Comparison of ENCODE assay signal across 9 mouse cellular contexts in genomic region chr14:14832520-14833240, GRCm38 (mm10). TPM values are rescaled to one million over a fixed set of nuclear protein-coding genes. Genes with fewer than 3 reads are reported as not detected.
DNase-seq lines count a peak whose midpoint lies in the region; ATAC-seq and TF ChIP-seq lines count a peak whose summit lies in the region.
"Had no signal": no experiment of that assay in that cellular context is flagged by ENCODE, and none has a peak within 500 bp of the region (broad histone marks: within the 10 kb centered on the region; RNA-seq: fewer than 3 reads in every experiment).

No protein-coding gene starts in this region.

- ATAC-seq in intestine, embryonic 14.5 days (replicated peaks; ENCODE audit: low FRiP score, low TSS enrichment, low read depth), result 0 out of 2 replicates have a peak, but pooled peaks have one; percentile 58
- ATAC-seq in intestine, postnatal 0 days, result no peak
- no peak for ATAC-seq in heart, embryonic 14.5 days (ENCODE audit: insufficient number of reproducible peaks, insufficient read depth, low FRiP score, low read depth)
- ATAC-seq in liver, embryonic 12.5 days, result no peak

- H3K27me3 ChIP-seq in intestine, embryonic 14.5 days (replicated peaks; ENCODE audit: control insufficient read depth, insufficient read depth, low read length), result no peaks in the 10 kb centered on the region
- no peaks in the 10 kb centered on the region for H3K27me3 ChIP-seq in intestine, postnatal 0 days (replicated peaks; ENCODE audit: control insufficient read depth, insufficient read depth, low read length)
- H3K27me3 ChIP-seq in heart, embryonic 14.5 days (ENCODE audit: control insufficient read depth, insufficient read depth, low read length), result no peaks in the 10 kb centered on the region
- no peaks in the 10 kb centered on the region for H3K27me3 ChIP-seq in liver, embryonic 12.5 days (replicated peaks)

- TF ChIP-seq CTCF in intestine, postnatal 0 days (IDR thresholded peaks at IDR 0.05; ENCODE audit: low read depth), result no peak

- H3K4me1 ChIP-seq in intestine, embryonic 14.5 days (replicated peaks; ENCODE audit: control insufficient read depth, insufficient read depth, low read length), result no peaks in the 10 kb centered on the region
- no peaks in the 10 kb centered on the region for H3K4me1 ChIP-seq in intestine, postnatal 0 days (replicated peaks; ENCODE audit: control insufficient read depth, insufficient read depth, low read length)
- peaks cover 4 to 10% of the 10 kb centered on the region in 2 experiments; a peak in 2 of 4 replicates for H3K4me1 ChIP-seq in heart, embryonic 14.5 days (ENCODE audit: control insufficient read depth in 2 of 2, insufficient read depth in 2 of 2, low read length in 2 of 2)
- H3K4me1 ChIP-seq in liver, embryonic 12.5 days, result no peaks in the 10 kb centered on the region

- no peak overlapping the region for H3K27ac ChIP-seq in intestine, embryonic 14.5 days (ENCODE audit: low read depth)
- no peak overlapping the region for H3K27ac ChIP-seq in intestine, postnatal 0 days (ENCODE audit: low read depth, low read length)
- H3K27ac ChIP-seq in heart, embryonic 14.5 days (replicated peaks in 1 of 2; ENCODE audit: control insufficient read depth in 1 of 2, insufficient read depth in 1 of 2, low read depth in 2 of 2, low read length in 2 of 2), result no peak overlapping the region
- no peak overlapping the region for H3K27ac ChIP-seq in liver, embryonic 12.5 days

- no peak overlapping the region for H3K4me3 ChIP-seq in intestine, embryonic 14.5 days (ENCODE audit: low read depth, low read length)
- H3K4me3 ChIP-seq in intestine, postnatal 0 days (ENCODE audit: low read depth, low read length), result no peak overlapping the region
- no peak overlapping the region for H3K4me3 ChIP-seq in heart, embryonic 14.5 days (ENCODE audit: control insufficient read depth in 1 of 2, insufficient read depth in 1 of 2, low read depth in 1 of 2, low read length in 2 of 2)
- no peak overlapping the region for H3K4me3 ChIP-seq in liver, embryonic 12.5 days
- H3K4me3 ChIP-seq: erythroblast, embryonic 14.5 days had no signal

- H3K9me3 ChIP-seq in intestine, embryonic 14.5 days (ENCODE audit: control insufficient read depth, low read length), result no peaks in the 10 kb centered on the region
- H3K9me3 ChIP-seq in intestine, postnatal 0 days (ENCODE audit: control insufficient read depth), result no peaks in the 10 kb centered on the region
- no peaks in the 10 kb centered on the region for H3K9me3 ChIP-seq in heart, embryonic 14.5 days (ENCODE audit: control insufficient read depth, low read length)
- no peaks in the 10 kb centered on the region for H3K9me3 ChIP-seq in liver, embryonic 12.5 days (replicated peaks)

- H3K36me3 ChIP-seq in intestine, embryonic 14.5 days (ENCODE audit: control insufficient read depth, insufficient read depth, low read length), result no peaks in the 10 kb centered on the region
- no peaks in the 10 kb centered on the region for H3K36me3 ChIP-seq in intestine, postnatal 0 days (ENCODE audit: control insufficient read depth, insufficient read depth)
- H3K36me3 ChIP-seq in heart, embryonic 14.5 days (ENCODE audit: control insufficient read depth, insufficient read depth, low read length), result no peaks in the 10 kb centered on the region
- no peaks in the 10 kb centered on the region for H3K36me3 ChIP-seq in liver, embryonic 12.5 days

- H3K4me2 ChIP-seq in intestine, embryonic 14.5 days (ENCODE audit: low read length), result no peak overlapping the region
- H3K4me2 ChIP-seq in intestine, postnatal 0 days (replicated peaks; ENCODE audit: low read depth), result no peak overlapping the region
- H3K4me2 ChIP-seq in heart, embryonic 14.5 days (ENCODE audit: low read length), result peak overlapping the region; percentile 31; the same call in 1 of the 2 replicates
- H3K4me2 ChIP-seq in liver, embryonic 12.5 days, result no peak overlapping the region

- no peak for DNase-seq in intestine, embryonic 14.5 days (ENCODE audit: low spot score)
- DNase-seq in cerebellum, adult 9-11 months, result peak; percentile 89
- peak; percentile 39 for DNase-seq in layer of hippocampus, adult 9-10 months (ENCODE audit: low spot score)
- peak; percentile 37 for DNase-seq in ovary, postnatal 10 days (ENCODE audit: low spot score)
- DNase-seq in T-cell, adult 2 months (ENCODE audit: low spot score), result no peak

- no peak overlapping the region for H3K9ac ChIP-seq in intestine, embryonic 14.5 days (ENCODE audit: low read length)
- no peak overlapping the region for H3K9ac ChIP-seq in intestine, postnatal 0 days (ENCODE audit: low read depth, low read length)
- H3K9ac ChIP-seq in heart, embryonic 14.5 days (ENCODE audit: low read length), result no peak overlapping the region; the same call in 1 of the 2 replicates
- H3K9ac ChIP-seq in liver, embryonic 12.5 days, result no peak overlapping the region

- 71% methylated on average over 12 of the region's 12 CpGs for WGBS in intestine, embryonic 14.5 days
- 71% methylated on average over 12 of the region's 12 CpGs for WGBS in intestine, postnatal 0 days
- WGBS in heart, embryonic 14.5 days, result 43% methylated on average over 12 of the region's 12 CpGs
- 60% methylated on average over 12 of the region's 12 CpGs for WGBS in liver, embryonic 12.5 days (ENCODE audit: insufficient replicate concordance)

RNA-seq across cellular contexts. Expression of gene Nek10, which starts 29.5 kb away (rescaled TPM):
- polyA plus RNA-seq in intestine, embryonic 14.5 days (2014; fragmentation: Nextera tagmentation; extraction: Ambion mirVana), result 0.04 TPM in 1 of 2 replicates, not detected in the other
- not detected in 2 replicates for polyA plus RNA-seq in intestine, postnatal 0 days (2015; fragmentation: Nextera tagmentation; extraction: Ambion mirVana)
- 0.04 TPM in 1 of 2 replicates, not detected in the other for polyA plus RNA-seq in heart, embryonic 14.5 days (2014; fragmentation: Nextera tagmentation; extraction: Ambion mirVana)
- polyA plus RNA-seq in liver, embryonic 12.5 days (2016; fragmentation: Nextera tagmentation; extraction: Ambion mirVana), result not detected in 2 replicates
- polyA plus RNA-seq: erythroblast, embryonic 14.5 days had no signal

Comparison
In these comparisons a context has a peak if more than half of its experiments do, and no peak if none do; other contexts are left out.
1. DNase-seq: peak in cerebellum, adult 9-11 months (single experiment), layer of hippocampus, adult 9-10 months (single experiment) and ovary, postnatal 10 days (single experiment); none in intestine, embryonic 14.5 days (single experiment) and T-cell, adult 2 months (single experiment).